Mouse (Mus musculus): ENCODE results near the gene Rif1.

DNA sequence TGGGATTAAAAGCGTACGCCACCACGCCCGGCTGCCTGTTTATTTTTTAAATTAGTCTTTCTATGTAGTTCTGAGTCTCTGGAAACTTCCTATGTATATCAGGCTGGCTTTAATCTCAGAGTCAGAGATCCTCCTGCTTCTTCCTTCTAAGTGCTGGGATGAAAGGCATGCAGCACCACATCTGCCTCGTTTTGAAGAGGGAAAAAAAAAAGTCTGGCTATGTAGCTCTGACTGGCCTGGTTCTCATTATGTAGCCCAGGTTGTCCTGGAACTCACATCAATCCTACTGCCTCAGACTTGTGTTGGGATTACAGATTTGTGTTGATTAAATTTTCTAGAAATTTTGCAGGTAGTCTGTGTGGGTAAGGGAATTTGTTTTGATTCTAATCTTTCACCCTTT lies 1.8 kb upstream of the Rif1 start:
- no peak for TF ChIP-seq POLR2A (IDR thresholded peaks at IDR 0.05; ENCODE audit: extremely low read depth, insufficient read depth, low read length)
- no peak for TF ChIP-seq CTCF (IDR thresholded peaks at IDR 0.05; ENCODE audit: low read depth, low read length)
